Mouse (Mus musculus): ENCODE measurements around the gene Dnah7c. TPM values are rescaled to one million over a fixed set of nuclear protein-coding genes. Genes with fewer than 3 reads are reported as not detected.
A peak's percentile ranks its signal among the peaks of the same experiment; 100 is the strongest.
"Not testable (repeated sequence)": the region's sequence is repeated elsewhere in the genome, so short reads cannot be mapped to it uniquely, and the experiment has no call there.

The Dnah7c gene
- polyA plus RNA-seq (2012; rRNA removed), result 0.34 and 0.59 TPM in 2 replicates

DNA sequence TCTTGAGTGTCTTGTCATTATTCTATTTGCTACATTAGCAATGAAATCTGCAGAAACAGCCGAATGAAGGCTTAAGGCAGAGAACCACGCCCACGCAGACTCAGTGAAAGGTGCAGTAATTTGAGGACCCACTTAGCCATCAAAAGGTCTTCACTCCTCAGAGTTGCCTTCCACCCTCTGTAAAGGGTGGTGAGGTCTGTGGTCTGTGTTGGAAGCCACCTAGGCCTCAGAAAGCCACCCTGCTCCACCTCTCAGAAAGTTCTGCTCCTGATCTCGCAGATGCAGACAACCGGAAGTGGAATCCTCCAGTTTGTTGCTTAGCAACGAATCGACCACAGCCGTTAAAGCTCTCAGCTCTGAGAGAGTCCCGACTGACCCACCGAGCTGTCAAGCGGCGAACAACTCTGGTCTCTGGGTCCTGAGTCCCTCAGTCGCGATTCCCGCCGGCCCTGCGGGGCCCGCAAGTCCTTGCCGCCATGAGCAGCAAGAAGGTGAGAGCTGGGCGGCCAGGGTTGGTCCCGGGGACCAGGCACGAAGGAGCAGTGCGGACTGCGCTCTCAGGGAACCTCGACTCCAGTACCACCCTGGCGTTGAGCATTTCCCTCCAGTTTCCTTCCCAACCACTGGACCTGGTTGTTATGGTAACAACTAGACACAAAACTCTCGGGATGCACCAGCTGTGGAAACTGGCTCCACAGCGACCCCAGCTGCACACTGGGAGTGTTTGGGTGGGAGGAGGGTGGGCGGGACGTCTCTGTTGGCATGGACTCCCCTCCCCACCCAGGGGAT is at the start of gene Dnah7c:
Dnah7c (plus strand) TSS at position 456 of the 789 bp plus-strand sequence.
- peak; percentile 75 for DNase-seq (ENCODE audit: low read depth)
- TF ChIP-seq CTCF (IDR thresholded peaks at IDR 0.05; ENCODE audit: borderline replicate concordance, extremely low read depth, insufficient read depth, insufficient read length) (peak; percentile 31; the same call in 1 of the 2 replicates), POLR2A (IDR thresholded peaks at IDR 0.05; ENCODE audit: borderline replicate concordance, extremely low read depth, insufficient read depth, insufficient read length, poor library complexity, severe bottlenecking) (no peak)

DNA sequence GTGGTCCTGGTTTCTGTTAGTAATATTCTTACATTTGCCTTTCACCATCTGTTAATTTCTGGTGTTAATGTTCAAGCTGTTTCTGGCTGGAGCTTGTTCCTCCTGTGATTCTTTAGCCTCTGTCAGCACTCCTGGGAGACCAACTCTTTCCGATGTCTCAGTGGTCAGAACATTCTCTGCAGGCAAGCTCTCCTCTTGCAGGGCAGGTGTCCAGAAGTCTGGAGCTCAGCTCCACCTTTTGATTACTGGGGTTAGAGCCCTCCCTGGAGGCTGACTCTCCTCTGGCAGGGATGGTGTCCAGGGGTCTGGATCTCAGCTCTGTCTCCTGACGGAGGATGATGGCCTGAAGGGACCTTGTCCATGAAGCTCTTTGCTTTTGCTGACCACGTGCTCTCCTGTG is 44.8 kb upstream of the Dnah7c start:
- DNase-seq (ENCODE audit: low read depth), result not testable (repeated sequence)

DNA sequence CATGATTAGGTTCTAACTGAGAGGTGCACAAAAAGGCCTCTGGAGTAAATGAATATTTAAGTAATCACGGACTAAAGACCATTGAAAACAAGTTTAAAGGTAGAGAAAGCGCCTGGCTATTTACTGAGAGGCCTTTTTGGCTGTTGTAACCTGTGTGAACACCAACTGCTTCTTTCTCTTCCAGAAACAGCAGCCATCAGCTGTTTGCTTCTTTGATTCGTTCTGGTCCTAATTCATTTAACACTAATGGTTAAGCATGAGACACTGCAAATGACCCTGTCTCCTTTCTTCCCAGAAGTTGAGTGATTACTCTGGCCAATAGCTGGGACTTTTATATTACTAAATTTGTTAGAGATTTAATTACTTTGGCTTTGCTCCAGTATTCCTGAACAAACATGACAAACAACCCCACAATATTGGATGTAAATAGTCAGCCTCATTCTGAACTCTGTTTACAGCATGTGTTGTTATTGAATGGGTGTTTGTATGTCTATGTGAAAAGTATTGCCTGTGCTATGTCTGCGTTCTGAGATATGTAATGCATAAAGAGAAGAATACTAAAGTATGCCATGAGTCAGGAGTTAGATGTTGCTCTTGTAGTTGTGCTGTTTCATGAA is 30.6 kb upstream of the Dnah7c start:
- peak; percentile 46 for DNase-seq (ENCODE audit: low read depth)

DNA sequence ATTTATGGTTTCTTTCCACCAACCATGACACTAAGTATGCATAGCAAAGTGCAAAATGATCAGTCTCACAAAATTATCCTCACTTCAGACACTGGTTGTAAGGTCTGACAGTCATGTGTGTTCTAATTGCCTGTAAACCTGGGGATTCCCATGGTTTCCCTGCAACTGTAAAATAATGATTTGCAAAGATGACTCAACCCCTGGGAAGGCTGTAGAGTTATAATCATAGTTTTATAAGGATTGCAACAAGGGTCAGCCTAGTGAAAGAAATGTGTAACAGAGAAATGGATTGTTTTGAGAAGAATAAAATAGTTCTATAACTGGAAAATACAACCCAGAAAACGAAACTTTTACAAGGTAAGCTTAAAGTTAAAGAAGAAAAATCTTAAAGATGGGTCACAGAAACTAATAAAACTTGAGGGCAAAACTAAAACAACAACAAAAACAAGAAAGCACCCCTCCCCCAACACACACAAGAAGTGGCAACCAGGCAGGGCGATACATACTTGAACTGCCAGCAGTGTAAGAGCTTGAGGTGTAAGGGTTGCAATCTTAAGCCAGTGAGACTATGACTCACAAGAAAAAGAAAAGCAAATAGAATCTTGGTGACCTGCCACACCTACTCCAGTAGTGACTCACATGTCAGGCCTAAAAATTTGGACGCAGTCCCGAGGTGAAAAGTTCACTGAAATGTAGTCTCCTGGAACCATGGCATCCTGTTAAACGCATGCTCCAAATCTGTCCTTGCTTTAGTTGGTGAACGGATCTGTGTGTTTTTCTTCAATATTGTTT is 16.9 kb upstream of the Dnah7c start:
- TF ChIP-seq CTCF (IDR thresholded peaks at IDR 0.05; ENCODE audit: borderline replicate concordance, extremely low read depth, insufficient read depth, insufficient read length) (no peak), POLR2A (IDR thresholded peaks at IDR 0.05; ENCODE audit: borderline replicate concordance, extremely low read depth, insufficient read depth, insufficient read length, poor library complexity, severe bottlenecking) (no peak)
- no peak for DNase-seq (ENCODE audit: low read depth)

DNA sequence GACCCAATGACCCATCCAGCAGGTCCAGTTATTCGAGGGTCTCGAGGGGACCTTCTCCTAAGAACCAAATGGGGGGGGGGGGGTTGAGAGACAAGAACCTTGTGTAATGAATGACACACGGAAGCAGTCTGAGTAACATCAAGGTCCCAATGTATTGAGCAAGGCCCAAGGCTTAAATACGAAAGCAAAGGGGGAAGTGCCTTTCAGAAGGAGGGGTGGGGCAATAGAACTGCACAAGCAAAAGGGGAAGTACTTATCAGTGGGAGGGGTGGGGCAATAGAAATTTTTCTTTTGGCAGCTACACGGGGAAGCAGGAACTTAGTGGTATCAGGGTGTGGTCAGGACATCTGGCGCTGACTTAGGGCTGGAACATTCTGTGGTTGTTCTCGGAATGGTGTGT is 10.6 kb upstream of the Dnah7c start:
- DNase-seq (ENCODE audit: low read depth), result not testable (repeated sequence)

DNA sequence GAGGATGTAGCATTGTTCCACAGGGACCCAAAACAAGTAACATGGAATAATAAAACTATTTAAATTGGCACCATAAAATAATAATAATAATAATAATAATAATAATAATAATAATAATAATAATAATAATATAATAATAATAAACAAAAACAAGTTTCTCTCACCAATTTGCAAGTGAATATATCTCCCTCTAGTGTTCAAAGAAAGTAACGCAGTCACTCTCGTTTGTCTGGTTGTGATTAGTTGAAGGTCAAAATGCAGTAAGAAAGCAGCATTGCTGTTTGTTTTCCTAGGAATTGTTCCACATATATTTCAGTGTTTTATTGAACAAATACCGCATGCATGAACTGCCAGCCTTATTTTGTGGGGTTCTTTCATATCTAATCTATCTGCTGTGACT is 8.4 kb upstream of the Dnah7c start:
- peak; percentile 63 for DNase-seq (ENCODE audit: low read depth)

DNA sequence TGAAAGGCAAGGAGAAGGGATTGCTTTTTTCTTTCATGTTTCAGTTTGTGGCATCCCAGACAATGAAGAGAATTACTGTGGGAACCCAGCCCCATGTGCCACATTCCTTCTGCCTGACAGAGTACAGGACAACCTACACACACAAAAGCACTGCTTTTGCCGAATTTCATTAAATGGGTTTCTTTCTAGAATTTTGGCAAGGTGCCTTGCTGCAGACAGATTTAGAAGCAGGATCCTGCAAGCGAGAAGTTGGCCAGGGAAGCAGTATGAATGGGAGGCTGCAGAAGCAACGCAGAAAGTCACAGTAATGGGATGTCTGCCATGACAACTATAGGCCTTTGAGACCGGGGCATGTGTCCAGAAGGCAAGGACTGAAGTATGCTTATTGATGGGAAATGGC is 6.4 kb upstream of the Dnah7c start:
- not testable (repeated sequence) for DNase-seq (ENCODE audit: low read depth)

DNA sequence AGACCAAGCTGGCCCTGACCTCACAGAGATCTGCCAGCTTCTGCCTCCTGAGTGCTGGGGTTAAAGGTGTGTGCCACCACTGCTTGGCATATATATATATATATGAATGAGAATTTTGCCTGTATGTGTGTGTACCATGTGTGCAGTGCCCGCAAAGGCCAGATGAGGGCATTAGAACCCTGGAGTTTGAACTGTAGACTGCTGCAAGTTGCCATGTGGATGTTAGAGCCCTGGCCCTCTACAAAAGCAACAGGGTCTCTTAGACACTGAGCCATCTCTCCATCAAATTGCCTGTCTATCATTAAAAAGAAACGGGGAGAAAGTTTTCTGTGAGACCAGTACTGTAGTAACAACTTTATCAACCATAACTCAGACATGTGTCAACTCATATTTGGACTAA is 3.0 kb downstream of the Dnah7c start:
- no peak for DNase-seq (ENCODE audit: low read depth)

DNA sequence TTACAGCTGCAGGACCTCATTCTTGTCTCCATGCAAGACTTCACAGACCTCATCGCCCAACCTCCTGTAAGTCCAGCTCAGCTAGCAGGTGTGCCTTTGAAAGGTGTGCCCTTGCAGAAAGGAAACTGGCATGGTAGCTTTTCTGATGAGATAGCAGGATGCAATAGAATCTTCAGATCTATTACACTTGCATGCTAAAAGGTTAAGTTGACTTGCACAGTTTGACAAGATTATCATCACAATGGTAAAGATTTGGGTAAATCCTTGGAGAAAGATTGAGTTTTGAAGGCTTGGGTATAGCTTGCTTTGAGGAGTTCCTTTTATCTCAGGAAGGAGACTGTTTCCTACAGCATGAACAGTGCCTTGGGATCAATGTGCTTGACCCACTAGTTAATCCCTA is 89.3 kb downstream of the Dnah7c start:
- not testable (repeated sequence) for DNase-seq (ENCODE audit: low read depth)

More for the DNA sequence above, 3.0 kb downstream of the Dnah7c start:
- TF ChIP-seq POLR2A (IDR thresholded peaks at IDR 0.05; ENCODE audit: borderline replicate concordance, extremely low read depth, insufficient read depth, insufficient read length, poor library complexity, severe bottlenecking) (no peak), CTCF (IDR thresholded peaks at IDR 0.05; ENCODE audit: borderline replicate concordance, extremely low read depth, insufficient read depth, insufficient read length) (0 out of 2 replicates have a peak, but pooled peaks have one; percentile 1)

DNA sequence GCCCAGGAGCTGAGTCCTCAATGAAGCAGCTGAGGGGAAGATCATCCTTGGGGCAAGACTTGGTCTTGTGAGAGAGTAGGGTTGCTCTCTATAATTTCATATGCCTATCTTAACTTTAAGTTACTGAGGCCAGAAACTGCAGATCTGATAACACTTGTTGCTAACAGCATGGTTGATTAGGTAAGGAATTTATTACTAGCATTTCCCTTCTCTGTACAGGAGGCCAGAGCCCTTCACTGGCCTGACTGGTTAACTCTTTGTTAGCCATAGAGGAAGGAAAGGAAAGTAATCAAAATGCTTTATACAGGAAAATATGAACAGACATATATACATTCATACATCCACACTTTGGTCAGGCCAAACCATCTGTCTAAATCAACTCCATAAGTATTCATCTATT is 95.6 kb downstream of the Dnah7c start:
- DNase-seq (ENCODE audit: low read depth), result no peak
- TF ChIP-seq CTCF (IDR thresholded peaks at IDR 0.05; ENCODE audit: borderline replicate concordance, extremely low read depth, insufficient read depth, insufficient read length) (no peak), POLR2A (IDR thresholded peaks at IDR 0.05; ENCODE audit: borderline replicate concordance, extremely low read depth, insufficient read depth, insufficient read length, poor library complexity, severe bottlenecking) (no peak)

DNA sequence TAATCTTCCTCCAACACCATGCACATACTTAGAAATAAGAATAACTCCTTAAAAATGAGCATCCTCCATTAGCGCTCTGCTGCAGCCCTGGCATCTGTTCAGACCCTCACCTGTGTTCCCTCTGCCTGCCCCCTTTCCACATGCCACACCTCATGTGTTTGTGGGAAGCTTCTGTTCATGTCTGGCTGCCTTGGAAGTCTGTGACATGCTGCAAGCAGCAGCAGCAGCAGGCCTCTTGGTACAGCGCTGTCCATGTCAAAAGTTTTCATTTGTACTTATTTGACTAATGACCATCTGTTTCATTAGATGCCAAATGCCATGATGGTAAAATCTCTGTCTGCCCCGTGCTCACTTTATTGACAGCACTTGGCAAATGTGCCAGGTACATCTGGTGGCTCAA is 101.1 kb downstream of the Dnah7c start:
- DNase-seq (ENCODE audit: low read depth), result peak; percentile 45

DNA sequence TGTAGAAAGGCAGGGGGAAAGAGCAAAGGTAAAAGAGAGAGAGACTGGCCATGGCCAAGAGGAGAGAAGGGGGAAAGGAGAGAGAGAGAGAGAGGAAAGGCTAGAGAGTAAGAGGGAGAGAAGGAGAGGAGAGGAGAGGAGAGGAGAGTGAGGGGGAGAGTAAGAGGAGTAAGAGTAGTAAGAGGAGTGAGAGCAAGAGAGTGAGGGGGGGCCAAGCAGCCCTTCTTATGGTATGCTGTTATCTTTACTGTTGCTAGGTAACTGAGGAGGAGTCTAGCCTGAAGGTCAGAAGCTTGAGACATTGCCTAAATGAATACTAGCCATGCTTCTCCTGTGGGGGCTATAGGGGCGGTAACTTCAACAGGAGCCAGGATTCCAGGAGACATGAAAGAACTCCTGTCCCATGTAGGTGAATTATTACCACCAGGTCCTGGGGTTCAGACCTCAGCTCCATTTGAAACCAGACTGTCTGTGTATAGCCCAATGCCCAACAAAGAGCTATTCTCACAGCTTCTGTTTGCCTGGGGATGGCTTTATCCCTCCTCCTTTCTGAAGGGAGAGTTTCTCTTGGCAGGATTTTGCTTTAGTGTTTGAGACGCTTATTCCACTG is 119.5 kb downstream of the Dnah7c start:
- no peak for DNase-seq (ENCODE audit: low read depth)
- TF ChIP-seq CTCF (IDR thresholded peaks at IDR 0.05; ENCODE audit: borderline replicate concordance, extremely low read depth, insufficient read depth, insufficient read length) (no peak), POLR2A (IDR thresholded peaks at IDR 0.05; ENCODE audit: borderline replicate concordance, extremely low read depth, insufficient read depth, insufficient read length, poor library complexity, severe bottlenecking) (no peak)

DNA sequence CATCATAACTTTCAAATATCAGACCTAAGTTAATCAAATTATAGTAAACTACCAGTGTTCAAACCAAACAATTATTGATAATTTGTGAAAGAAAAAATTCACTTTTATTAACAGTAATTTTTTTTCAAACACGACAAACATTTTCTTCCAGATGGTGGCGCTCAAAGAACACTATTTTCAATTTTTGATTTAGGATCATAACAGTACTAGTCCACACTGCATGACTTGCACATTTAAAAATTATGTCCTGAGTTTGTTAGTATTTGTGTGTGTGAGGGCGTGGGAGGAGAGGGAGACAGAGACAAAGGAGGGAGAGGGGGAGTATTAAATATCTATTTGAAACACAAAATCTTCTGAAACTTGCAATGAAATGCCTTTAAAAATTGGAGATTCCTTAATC is 155.0 kb downstream of the Dnah7c start:
- peak; percentile 67 for DNase-seq (ENCODE audit: low read depth)
- TF ChIP-seq POLR2A (IDR thresholded peaks at IDR 0.05; ENCODE audit: borderline replicate concordance, extremely low read depth, insufficient read depth, insufficient read length, poor library complexity, severe bottlenecking) (no peak), CTCF (IDR thresholded peaks at IDR 0.05; ENCODE audit: borderline replicate concordance, extremely low read depth, insufficient read depth, insufficient read length) (no peak)

DNA sequence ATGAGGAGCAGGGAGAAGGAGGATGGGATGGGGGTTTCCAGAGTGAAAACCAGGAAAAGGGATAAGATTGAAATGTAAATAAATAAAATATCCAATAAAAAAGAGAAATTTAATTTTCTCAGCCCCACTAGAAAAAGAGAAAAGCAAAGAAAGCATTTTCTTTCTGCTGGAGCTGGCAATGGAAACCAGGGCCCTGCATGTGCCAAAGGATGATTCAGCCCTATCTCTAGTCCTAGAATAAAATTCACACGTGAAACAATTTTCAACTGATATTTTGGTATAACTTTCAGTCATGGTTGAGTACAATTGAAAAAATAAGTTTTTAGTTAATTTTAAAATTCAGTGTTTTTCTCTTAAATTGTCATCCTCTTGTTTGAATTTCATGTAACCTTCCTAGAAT is 168.4 kb downstream of the Dnah7c start:
- not testable (repeated sequence) for DNase-seq (ENCODE audit: low read depth)

DNA sequence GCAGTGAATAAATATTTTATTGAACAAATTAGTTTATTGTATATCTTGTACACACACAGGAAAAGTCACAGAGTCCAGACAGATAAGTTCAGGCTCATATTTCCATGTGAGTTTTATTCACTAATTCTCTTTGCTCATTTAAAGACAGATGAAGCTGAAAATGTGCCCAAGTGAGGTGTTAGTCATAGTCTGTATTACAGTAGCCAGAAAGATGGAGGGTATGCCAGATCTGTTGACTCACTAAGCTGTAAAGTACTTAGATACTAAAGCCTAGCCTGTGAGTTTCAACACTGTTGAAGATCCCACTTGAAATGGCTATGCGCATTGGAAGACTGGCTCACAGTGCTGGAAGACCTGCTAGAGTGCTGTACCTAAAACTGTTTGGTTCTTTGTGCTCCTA is 171.0 kb downstream of the Dnah7c start:
- DNase-seq (ENCODE audit: low read depth), result not testable (repeated sequence)

Measured in brain, embryonic 14.5 days (tissue).